Mouse (Mus musculus): ENCODE measurements around the gene Angel2. TPM values are rescaled to one million over a fixed set of nuclear protein-coding genes. Genes with fewer than 3 reads are reported as not detected.

Gene Angel2
- total and polyA plus RNA-seq, 2 experiments, result 11.7 to 20.4 TPM

DNA sequence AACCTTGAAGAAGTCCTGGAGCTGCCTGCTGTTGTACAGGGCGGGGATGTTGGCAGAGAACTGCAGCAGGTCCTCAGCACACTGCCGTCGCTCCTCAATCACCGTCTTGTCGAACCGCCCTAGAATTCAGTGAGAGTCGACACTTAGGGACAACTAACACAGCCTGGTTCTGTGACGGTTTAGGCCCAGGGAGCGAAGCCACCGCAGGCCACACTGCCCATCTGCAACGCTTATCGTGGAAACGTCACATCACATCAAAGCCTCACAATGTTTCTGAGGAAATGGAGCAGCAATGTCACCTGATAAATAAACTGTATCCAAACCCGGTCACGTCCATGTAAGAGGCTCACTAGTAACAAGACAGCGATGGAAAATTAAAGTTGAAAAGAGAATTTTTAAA lies 36.3 kb upstream of the Angel2 start:
- Histone ChIP-seq H3K27ac (replicated peaks; ENCODE audit: insufficient read depth, low read depth, low read length) (no peak overlapping the region), H3K9ac (ENCODE audit: low read depth, low read length) (no peak overlapping the region), H3K4me3 (ENCODE audit: insufficient read depth, low read depth, low read length) (no peak overlapping the region), H3K4me1 (ENCODE audit: control insufficient read depth, insufficient read depth, low read length) (no peaks in the 10 kb centered on the region), H3K79me2 (ENCODE audit: control insufficient read depth, insufficient read depth, low read length) (no peaks in the 10 kb centered on the region), H3K27me3 (ENCODE audit: control insufficient read depth, insufficient read depth, low read length) (no peaks in the 10 kb centered on the region), H3K36me3 (ENCODE audit: control insufficient read depth, insufficient read depth, low read length) (peaks cover 11% of the 10 kb centered on the region; the same call in 1 of the 2 replicates)
- TF ChIP-seq POLR2A (IDR thresholded peaks at IDR 0.05; ENCODE audit: extremely low read depth, insufficient read depth, low read length) (no peak), CTCF (IDR thresholded peaks at IDR 0.05; ENCODE audit: low read depth, low read length) (no peak)
- 95% methylated on average over 16 of the region's 16 CpGs for WGBS
- no peak for DNase-seq (ENCODE audit: extremely low read depth, low read depth, low spot score)

DNA sequence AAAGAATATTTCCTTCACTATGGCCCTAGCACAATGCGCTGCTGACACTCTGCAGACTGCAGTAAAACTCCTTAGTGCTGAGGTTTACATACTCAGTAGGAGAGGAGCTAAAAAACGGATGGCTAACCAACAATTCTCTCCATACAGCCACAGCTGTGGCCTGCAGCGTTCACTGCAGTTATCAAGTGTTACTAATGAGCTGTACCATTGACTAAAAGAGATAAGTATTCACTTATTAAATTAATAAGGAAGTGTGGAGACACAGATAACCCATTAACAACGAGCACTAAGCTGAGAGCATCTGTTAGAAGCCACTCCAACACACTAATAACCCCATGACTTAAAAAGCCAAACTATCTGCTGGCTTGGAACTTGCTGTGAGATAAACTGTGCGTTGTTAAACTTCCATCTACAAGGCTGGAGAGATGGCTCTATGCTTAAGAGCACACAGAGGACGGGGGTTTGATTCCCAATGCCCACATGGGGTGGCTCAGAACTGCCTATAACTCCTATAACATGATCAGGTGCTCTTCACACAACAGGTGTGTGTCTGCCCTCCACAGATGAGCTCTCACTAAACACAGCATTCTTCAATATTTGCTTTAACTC lies 31.2 kb upstream of the Angel2 start:
- WGBS, result 89% methylated on average over 6 of the region's 6 CpGs
- no peak overlapping the region for H3K27ac ChIP-seq (replicated peaks; ENCODE audit: insufficient read depth, low read depth, low read length)
- H3K36me3 ChIP-seq (ENCODE audit: control insufficient read depth, insufficient read depth, low read length), result peaks cover 5% of the 10 kb centered on the region; the same call in 1 of the 2 replicates
- DNase-seq (ENCODE audit: extremely low read depth, low read depth, low spot score), result no peak
- H3K27me3 ChIP-seq (ENCODE audit: control insufficient read depth, insufficient read depth, low read length), result no peaks in the 10 kb centered on the region
- TF ChIP-seq CTCF (IDR thresholded peaks at IDR 0.05; ENCODE audit: low read depth, low read length), result no peak
- TF ChIP-seq POLR2A (IDR thresholded peaks at IDR 0.05; ENCODE audit: extremely low read depth, insufficient read depth, low read length), result no peak
- no peak overlapping the region for H3K4me3 ChIP-seq (ENCODE audit: insufficient read depth, low read depth, low read length)
- no peaks in the 10 kb centered on the region for H3K4me1 ChIP-seq (ENCODE audit: control insufficient read depth, insufficient read depth, low read length)
- H3K9ac ChIP-seq (ENCODE audit: low read depth, low read length), result no peak overlapping the region
- H3K79me2 ChIP-seq (ENCODE audit: control insufficient read depth, insufficient read depth, low read length), result no peaks in the 10 kb centered on the region

DNA sequence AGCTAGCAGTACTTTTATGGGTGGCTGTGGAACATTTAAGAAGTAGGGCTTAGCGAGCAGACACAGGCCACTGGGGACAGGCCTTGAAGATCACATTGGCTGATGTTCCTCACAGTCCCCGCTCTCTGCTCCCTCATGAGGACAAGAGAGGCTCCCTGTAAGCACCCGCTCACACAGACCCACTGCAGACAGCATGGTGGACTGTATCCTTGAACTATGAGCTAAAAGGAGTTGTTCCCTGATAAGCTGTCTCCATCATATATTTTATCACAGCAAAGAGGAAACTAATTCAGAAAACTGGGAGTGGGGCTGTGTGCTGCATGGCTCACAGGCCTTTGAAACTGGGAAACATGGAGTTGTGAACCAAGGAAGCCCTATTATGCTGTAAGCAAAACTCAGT lies 26.7 kb upstream of the Angel2 start:
- Histone ChIP-seq H3K27ac (replicated peaks; ENCODE audit: insufficient read depth, low read depth, low read length) (no peak overlapping the region), H3K79me2 (ENCODE audit: control insufficient read depth, insufficient read depth, low read length) (no peaks in the 10 kb centered on the region; the same call in 1 of the 2 replicates), H3K4me3 (ENCODE audit: insufficient read depth, low read depth, low read length) (no peak overlapping the region), H3K4me1 (ENCODE audit: control insufficient read depth, insufficient read depth, low read length) (no peaks in the 10 kb centered on the region), H3K27me3 (ENCODE audit: control insufficient read depth, insufficient read depth, low read length) (no peaks in the 10 kb centered on the region), H3K9ac (ENCODE audit: low read depth, low read length) (no peak overlapping the region), H3K36me3 (ENCODE audit: control insufficient read depth, insufficient read depth, low read length) (peaks cover 9% of the 10 kb centered on the region)
- WGBS, result 99% methylated on average over 3 of the region's 3 CpGs
- no peak for DNase-seq (ENCODE audit: extremely low read depth, low read depth, low spot score)
- no peak for TF ChIP-seq POLR2A (IDR thresholded peaks at IDR 0.05; ENCODE audit: extremely low read depth, insufficient read depth, low read length)
- TF ChIP-seq CTCF (IDR thresholded peaks at IDR 0.05; ENCODE audit: low read depth, low read length), result no peak

DNA sequence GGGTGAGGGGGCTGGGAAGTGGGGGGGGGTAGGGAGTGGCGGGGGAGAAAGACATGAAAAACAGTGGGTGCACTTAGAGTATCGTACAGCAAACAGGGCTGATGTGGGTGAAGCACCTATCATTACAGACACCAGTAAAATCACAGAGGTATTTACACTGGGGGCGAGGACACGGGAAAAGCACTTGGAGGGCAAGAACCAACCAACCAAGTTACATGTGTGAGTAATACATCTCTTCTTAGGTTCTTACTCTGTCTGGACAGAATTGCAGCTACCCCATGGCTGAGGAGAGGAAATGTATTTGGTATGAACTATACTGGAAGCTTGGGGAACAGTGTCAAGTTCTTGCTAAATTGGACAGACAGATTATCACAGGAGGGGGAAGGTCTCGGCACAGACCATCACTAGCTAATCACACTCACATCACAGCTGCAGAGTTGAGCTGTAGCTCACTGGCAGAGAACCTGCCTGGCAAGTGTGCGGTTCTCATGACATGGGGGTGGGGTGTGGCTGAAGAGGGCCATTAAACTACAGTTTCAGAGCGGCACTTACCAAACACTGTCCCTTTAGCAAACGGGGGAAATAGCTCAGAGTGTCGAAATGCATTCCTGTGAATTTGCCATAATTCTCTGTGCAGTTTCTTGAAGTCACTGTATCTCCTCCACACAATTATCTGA lies 25.9 kb upstream of the Angel2 start:
- 87% methylated on average over 9 of the region's 9 CpGs for WGBS
- no peak for TF ChIP-seq POLR2A (IDR thresholded peaks at IDR 0.05; ENCODE audit: extremely low read depth, insufficient read depth, low read length)
- no peak for TF ChIP-seq CTCF (IDR thresholded peaks at IDR 0.05; ENCODE audit: low read depth, low read length)
- Histone ChIP-seq H3K36me3 (ENCODE audit: control insufficient read depth, insufficient read depth, low read length) (peaks cover 16% of the 10 kb centered on the region), H3K4me1 (ENCODE audit: control insufficient read depth, insufficient read depth, low read length) (no peaks in the 10 kb centered on the region), H3K4me3 (ENCODE audit: insufficient read depth, low read depth, low read length) (no peak overlapping the region), H3K9ac (ENCODE audit: low read depth, low read length) (no peak overlapping the region), H3K27ac (replicated peaks; ENCODE audit: insufficient read depth, low read depth, low read length) (no peak overlapping the region), H3K79me2 (ENCODE audit: control insufficient read depth, insufficient read depth, low read length) (no peaks in the 10 kb centered on the region; the same call in 1 of the 2 replicates), H3K27me3 (ENCODE audit: control insufficient read depth, insufficient read depth, low read length) (no peaks in the 10 kb centered on the region)
- no peak for DNase-seq (ENCODE audit: extremely low read depth, low read depth, low spot score)

DNA sequence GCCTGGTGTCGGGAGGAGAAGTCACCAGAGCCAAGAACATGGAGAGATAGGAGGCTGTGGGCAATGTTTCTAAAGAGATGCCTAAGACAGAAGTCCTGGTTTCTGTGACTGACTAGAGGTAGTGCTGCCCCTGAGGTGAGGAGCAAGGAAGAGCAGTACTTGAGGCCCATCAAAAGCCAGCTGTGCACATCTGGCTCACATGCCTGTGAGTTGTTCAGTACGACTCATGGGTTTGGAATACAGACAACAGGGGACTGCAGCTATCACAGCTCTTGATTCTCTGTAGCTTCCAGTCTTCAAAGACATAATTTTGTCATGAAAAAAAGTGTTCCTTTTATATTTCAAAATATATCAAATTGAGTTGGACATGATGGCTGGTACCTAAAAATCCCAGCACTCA lies 23.8 kb upstream of the Angel2 start:
- Histone ChIP-seq H3K4me1 (ENCODE audit: control insufficient read depth, insufficient read depth, low read length) (no peaks in the 10 kb centered on the region), H3K36me3 (ENCODE audit: control insufficient read depth, insufficient read depth, low read length) (peaks cover 15% of the 10 kb centered on the region), H3K9ac (ENCODE audit: low read depth, low read length) (no peak overlapping the region), H3K4me3 (ENCODE audit: insufficient read depth, low read depth, low read length) (no peak overlapping the region), H3K79me2 (ENCODE audit: control insufficient read depth, insufficient read depth, low read length) (peaks cover 8% of the 10 kb centered on the region; the same call in 1 of the 2 replicates), H3K27me3 (ENCODE audit: control insufficient read depth, insufficient read depth, low read length) (no peaks in the 10 kb centered on the region), H3K27ac (replicated peaks; ENCODE audit: insufficient read depth, low read depth, low read length) (no peak overlapping the region)
- 92% methylated on average over 2 of the region's 2 CpGs for WGBS
- no peak for DNase-seq (ENCODE audit: extremely low read depth, low read depth, low spot score)
- TF ChIP-seq POLR2A (IDR thresholded peaks at IDR 0.05; ENCODE audit: extremely low read depth, insufficient read depth, low read length) (no peak), CTCF (IDR thresholded peaks at IDR 0.05; ENCODE audit: low read depth, low read length) (no peak)

DNA sequence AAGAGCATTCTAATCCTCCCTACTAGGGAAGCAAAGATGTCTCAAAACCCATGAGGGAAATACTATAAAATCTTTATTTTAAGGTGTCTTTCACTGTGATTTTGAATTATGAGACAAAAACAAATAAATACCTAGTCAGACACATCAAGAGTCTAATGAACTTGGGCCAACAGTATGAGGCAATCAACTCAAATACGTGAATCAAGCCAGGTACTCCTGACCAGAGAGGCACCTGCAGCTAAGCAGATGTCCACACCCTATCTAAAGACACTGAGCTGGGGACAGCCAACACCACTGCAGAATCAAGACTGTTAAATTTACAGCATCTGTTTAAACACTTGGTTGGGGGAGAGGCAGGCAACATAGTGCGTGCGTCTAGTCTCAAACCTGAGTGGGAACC lies 20.8 kb upstream of the Angel2 start:
- 71% methylated on average over 3 of the region's 3 CpGs for WGBS
- H3K9ac ChIP-seq (ENCODE audit: low read depth, low read length), result no peak overlapping the region
- peaks cover 12% of the 10 kb centered on the region for H3K36me3 ChIP-seq (ENCODE audit: control insufficient read depth, insufficient read depth, low read length)
- H3K27me3 ChIP-seq (ENCODE audit: control insufficient read depth, insufficient read depth, low read length), result no peaks in the 10 kb centered on the region
- no peaks in the 10 kb centered on the region for H3K4me1 ChIP-seq (ENCODE audit: control insufficient read depth, insufficient read depth, low read length)
- H3K79me2 ChIP-seq (ENCODE audit: control insufficient read depth, insufficient read depth, low read length), result peaks cover 16% of the 10 kb centered on the region; the same call in 1 of the 2 replicates
- DNase-seq (ENCODE audit: extremely low read depth, low read depth, low spot score), result peak; percentile 45
- H3K27ac ChIP-seq (replicated peaks; ENCODE audit: insufficient read depth, low read depth, low read length), result no peak overlapping the region
- no peak overlapping the region for H3K4me3 ChIP-seq (ENCODE audit: insufficient read depth, low read depth, low read length)
- TF ChIP-seq CTCF (IDR thresholded peaks at IDR 0.05; ENCODE audit: low read depth, low read length) (no peak), POLR2A (IDR thresholded peaks at IDR 0.05; ENCODE audit: extremely low read depth, insufficient read depth, low read length) (no peak)
